Mouse (Mus musculus) spleen, postnatal 4 days (tissue): Measurements from ENCODE around the gene Dnmt3l.
A peak's percentile ranks its signal among the peaks of the same experiment; 100 is the strongest.

ENCODE experiments used
- DNase-seq, 2 experiments: peaks; one replicate each; pipeline ENCODE4 v3.0.0; 2022; ENCODE audit warnings: low spot score in 2 of 2

Gene Dnmt3l

GRCm38 (mm10) chr10:78031987-78032386, 9.8 kb upstream of the Dnmt3l start:
- DNase-seq = no peak

DNA sequence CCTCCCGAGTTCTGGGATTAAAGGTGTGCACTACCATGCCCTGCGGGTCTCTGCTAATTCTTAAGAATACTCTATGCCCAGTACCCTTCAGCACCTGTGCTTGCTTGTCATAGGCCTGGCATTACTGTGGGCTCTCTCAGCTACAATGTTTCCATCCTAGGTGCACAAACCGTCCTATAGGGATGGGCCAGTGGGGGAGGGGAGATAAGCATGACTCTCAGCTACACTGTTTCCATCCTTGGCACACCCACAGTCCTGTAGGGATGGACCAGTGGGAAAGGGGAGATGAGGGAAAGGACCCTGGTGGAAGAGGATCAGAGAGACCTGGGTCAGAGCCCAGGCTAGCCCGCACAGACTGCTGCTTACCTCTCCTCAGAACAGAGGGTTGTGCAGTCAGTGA, 4.6 kb upstream of the Dnmt3l start:
- no peak for DNase-seq

DNA sequence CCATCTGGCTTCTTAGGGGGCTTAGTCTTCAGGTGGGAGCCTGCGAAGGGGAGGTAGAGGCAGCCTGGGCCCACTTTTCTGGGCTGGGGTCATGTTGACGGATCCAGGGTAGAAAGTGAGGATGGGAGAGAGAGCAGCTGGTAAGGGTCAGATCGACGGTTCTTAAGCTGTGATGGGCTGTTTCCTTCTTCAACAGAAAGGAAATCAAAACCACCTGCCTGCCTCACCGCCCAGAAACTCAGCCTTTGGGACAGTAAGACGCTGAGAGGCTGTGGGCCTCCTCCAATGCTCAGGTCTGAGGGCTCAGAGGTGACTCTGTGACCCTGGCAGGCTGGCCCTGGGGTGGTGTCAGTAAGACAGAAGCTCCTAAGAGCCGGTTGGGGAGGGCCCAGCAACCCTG, 349 bp downstream of the Dnmt3l start:
- DNase-seq = no peak

GRCm38 (mm10) chr10:78042697-78043405, 1.1 kb downstream of the Dnmt3l start:
- no peak for DNase-seq

DNA sequence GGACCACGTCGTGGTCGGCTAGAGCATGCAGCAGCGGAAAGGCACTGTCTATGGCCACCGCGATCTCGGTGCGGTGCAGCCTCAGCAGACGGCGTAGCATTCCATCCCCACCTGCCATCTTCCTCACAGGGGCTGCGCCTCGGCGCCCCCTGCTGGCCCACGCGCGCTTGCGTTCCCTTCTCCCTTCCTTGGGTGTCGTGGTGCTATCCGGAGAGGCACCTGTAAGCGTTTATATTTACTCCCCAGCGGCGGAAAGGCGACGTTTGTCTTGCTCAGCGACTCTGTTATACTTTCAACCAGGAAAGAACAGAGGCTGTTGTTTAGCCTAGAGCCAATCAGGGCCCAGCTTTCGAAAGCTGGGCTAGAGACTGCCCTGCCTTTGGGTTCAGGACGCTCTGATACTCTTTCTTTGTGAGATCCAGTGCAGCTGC, 1.7 kb downstream of the Dnmt3l start, which contains the start of gene Aire:
Aire (minus strand) TSS at position 205 of the 431 bp plus-strand sequence.
- DNase-seq = peak; percentile 65 to 85

DNA sequence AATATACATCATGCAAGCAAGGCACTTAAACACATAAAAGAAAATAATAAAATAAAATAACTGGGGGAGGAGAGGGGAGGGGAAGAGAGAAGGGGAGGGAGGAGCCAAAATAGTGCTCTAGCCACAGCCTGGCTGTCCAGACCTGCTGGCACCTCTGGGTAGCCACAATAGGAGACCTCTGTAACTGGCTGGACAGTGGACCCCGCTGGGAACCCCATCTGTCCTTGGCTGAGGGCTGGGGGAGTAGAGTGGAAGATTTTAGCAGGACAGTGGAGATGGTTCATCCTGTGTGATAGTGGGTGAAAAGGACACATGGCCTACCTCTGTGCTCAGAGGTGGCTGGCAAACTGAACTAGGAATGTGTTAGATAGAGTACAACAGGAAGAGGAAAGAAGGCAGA, 2.8 kb downstream of the Dnmt3l start:
- DNase-seq = no peak

DNA sequence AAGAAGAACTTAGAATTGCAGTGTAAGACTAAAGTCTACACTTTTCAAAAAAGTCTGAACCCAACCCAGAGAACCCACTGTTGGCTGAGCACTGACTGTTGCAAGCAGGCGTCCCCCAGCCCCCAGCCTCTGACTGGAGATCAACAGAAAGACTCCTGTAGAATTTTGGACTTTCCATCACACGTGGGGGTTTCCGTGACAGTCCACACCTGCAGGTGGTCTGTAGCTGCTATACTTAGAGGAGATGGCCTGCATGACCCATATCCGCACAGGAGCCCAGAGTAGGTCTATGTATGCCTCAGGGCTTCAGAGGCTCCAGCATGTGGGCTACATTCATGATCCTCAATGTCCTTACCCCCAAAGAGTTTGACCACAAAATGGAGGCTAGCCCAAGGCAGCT, 4.6 kb downstream of the Dnmt3l start:
- no peak for DNase-seq

DNA sequence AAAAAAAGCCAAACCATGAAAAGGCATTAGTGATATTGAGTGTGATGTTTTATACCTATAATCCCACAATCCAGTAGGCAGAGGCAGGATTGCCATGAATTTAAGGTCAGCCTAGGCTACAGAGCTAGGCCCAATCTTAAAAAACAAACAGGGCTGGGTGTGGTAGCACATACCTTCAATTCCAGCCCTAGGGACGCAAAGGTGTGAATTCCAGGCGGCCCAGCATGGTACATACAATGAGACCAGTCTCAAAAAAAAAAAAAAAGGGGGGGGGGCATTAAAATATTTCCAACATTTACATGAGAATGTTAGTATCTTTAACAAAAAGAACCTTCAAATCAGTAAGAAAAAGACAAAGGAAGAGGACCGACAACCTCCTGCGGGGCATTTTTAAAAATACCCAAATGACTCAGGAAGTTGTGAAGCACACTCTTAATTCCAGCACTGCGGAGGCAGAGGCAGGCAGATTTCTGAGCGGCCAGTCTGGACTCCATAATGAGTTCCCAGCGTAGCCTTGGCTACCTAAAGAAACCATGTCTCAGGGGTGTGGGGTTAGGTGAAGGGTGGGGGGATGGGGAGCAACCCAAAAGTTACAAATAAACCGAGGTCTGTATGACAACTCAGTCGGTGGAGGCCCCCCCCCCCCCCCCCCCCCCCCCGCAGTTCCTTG, 6.4 kb downstream of the Dnmt3l start:
- DNase-seq = no peak

DNA sequence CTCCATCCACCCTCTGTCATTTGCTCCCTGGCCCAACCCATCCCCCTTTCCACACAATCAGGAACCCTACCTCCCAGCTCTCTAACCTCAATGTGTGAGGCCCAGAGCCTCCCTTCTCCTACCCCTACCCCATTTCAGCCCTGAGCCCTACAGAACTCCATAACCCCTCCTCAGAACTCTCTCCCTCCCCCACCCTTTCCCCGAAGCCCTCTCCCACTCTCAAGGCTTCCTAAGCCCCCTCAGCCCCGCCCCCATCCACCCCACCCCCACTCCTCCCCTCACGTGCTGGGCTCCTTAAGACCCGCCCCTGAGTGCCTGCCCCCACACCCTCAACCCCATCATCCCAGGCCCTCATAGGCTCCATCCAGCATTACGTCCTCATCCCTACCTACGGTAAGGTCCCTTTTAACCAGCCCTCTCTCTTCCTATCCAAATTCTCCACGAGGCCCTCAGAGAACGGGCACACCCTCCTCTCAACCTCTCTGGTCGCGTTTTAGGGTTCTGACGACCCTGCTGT, 7.8 kb downstream of the Dnmt3l start:
- DNase-seq = no peak

DNA sequence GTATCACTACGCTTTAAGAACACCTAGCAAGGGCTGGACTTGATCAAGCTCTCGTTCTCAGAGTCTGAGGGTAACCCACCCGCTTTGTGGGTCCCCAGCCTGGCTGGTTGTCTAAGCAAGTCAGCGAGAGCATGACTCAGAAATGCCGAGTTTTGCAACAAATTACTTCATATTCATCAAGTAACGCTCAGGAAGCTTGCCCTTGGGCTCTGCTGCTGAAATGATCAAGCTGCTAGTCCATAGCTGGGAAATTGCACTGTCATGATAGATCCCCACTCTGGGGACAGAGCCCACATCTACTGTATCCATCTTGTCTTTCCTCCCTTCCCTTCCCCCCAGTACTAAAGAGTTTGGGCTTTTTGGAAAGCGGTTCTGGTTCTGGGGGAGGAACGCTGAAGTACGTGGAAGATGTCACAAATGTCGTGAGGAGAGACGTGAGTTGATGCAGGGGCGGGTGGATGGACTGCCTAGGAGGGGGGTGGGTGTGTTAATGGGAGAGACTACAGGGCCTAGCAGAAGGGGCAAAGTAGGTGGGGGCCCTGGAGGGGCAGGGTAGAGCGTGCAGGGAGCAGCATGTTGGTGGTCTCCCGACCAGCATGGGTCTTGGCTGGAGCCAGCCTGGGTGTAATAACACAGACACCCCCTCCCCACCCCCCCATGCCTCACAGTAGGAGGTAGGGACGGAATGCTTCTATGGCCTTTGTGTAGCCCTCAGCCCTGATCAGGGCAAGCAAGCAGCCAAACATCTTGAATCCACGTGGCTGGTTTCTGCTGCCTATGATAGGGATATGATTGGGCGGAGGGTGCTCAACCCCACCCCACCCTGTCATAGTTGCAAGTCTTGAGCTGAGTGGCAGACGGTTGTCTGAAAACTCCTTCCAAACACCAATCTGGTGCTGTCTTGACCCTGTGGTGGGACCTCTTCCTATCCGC, 13.2 kb downstream of the Dnmt3l start:
- no peak for DNase-seq

- no peak for DNase-seq
These were observed 15.3 kb downstream of the Dnmt3l start for GRCm38 (mm10) chr10:78057056-78057455.

GRCm38 (mm10) chr10:78063122-78063521, 21.4 kb downstream of the Dnmt3l start:
- no peak for DNase-seq

GRCm38 (mm10) chr10:78067226-78067625, 25.5 kb downstream of the Dnmt3l start:
- peak in 1 of 2 experiments; percentile 28 for DNase-seq

DNA sequence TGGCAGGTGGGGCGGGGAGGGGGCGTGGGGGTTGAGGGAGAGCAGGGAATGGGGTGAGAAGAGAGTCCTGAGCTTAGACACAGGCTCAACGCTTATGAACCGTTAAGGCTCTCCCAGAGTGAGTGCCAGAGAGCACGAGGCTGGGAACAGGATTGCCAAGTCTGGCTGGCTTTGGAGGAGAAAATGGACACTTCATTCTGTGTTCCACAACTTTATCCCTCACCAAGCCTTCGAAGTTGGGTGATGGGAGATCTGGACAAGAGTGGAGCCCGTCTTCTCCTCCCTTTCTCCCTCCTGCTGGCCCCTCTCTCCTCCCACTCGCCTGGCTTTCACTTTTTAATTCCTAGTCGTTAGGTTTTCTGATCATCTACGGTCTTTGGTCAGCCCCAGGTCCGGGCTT, 26.8 kb downstream of the Dnmt3l start:
- no peak for DNase-seq

- DNase-seq = peak; percentile 77 to 90
These were observed 27.6 kb downstream of the Dnmt3l start, which contains the start of gene Icosl for GRCm38 (mm10) chr10:78069101-78070011. Gene Icosl (plus strand): TSS chr10:78069302.

- DNase-seq = no peak
These were observed 32.4 kb downstream of the Dnmt3l start for GRCm38 (mm10) chr10:78074151-78074550.

DNA sequence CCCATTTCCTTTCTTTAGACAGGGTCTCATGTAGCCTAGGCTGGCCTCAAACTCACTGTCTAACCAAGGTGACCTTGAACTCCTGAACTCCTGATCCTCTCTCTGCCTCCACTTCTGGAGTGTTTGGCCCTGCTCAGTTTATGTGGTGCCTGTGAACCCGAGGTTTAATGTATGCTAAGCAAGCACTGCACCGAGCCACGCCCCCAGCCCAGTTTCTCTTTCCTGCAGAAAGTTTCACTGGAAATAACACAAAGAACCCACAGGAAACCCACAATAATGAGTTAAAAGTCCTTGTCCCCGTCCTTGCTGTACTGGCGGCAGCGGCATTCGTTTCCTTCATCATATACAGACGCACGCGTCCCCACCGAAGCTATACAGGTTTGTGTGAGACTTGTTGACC, 33.2 kb downstream of the Dnmt3l start:
- DNase-seq = no peak

DNA sequence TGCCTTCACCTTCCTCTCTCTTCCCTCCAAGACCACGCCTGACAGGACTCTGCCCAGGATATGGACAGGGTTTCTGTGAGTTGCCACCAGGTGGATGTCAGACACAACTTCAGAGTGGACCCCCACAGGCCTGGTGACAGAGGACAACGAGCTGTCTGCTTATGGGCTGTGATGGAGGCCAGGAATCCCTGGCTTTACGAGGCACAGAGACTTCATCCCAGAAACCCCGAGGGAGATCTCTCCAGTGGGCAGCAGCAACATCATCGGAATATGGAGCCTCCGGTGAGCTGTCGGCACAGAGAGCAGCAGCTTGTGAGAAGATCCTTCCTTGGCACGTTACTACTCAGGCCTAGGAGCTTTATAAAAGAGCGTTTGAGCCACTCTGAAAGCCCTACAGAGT, 36.1 kb downstream of the Dnmt3l start:
- no peak for DNase-seq

DNA sequence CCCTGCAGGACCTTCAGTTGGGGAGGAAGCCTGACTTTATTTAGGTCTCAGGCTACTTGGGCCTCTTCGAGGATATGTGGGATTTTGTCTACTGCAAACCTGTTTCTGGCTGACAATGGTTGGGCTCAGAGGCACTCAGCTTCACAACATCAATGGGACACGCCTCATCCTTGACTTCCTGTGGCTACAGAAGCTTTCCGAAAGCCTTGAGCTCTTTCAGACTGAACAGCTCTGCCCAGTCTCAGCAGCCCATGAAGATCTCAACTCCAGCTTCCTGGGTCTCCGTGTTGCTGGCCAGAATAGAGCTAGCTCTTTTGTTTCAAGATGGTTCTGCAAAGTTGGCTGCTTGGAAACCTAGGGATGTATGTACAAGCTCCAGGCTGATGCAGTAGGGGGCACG, 36.5 kb downstream of the Dnmt3l start:
- DNase-seq = no peak

DNA sequence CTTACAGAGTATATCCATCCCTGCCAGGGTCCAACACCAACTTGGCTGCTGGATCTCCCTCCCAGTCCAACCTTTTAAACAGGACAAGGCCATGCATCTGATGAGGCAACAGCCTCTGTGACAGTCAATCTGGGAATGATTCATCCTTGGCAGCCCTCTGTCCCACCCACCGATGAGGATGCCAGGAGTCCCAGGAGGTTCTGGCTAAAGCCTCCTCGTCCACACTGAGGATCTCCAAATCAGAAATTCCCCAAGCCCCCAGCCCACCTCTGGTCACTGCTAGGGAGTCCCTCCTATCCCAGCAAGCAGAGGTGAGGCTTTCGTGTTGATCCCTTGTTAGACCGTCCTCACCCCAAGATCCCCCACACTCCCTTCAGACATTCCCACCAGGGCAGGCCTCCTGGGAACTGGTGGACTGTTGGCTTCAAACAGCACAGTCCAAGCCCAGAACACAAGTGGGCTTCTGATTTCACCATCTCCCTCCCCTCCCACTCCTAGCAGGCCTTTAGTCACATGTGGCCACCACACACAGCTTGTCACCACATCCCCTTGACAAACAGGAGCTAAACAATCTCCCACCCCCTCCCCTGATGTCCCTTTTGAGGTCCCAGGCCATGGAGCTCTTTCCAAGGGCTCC, 38.3 kb downstream of the Dnmt3l start:
- no peak for DNase-seq
